Mouse (Mus musculus) CH12.LX (cell line): ENCODE data around the gene Lima1. TPM values are rescaled to one million over a fixed set of nuclear protein-coding genes. Genes with fewer than 3 reads are reported as not detected.

ENCODE experiments used
- DNase-seq: peaks from one replicate; pipeline ENCODE4 v3.0.0-alpha.2; 2013; ENCODE audit errors: extremely low read depth
- H3K27ac ChIP-seq: 2 replicates; pipeline ENCODE4 v1.5.1; 2012; ENCODE audit warnings: low read depth, mild to moderate bottlenecking, control low read depth, moderate library complexity; ENCODE audit not compliant: insufficient read depth
- H3K27me3 ChIP-seq: replicated peaks from 2 replicates; pipeline ENCODE3; 2012; ENCODE audit warnings: inconsistent platforms
- H3K36me3 ChIP-seq, 2 experiments: replicated peaks in 1 of 2; 2 replicates each; pipeline versions ENCODE3 to v1.6.1; 2012; ENCODE audit warnings: inconsistent platforms in 1 of 2, low read length in 1 of 2, mild to moderate bottlenecking in 1 of 2, mixed read lengths in 1 of 2, moderate library complexity in 1 of 2; ENCODE audit not compliant: control insufficient read depth in 1 of 2, insufficient read depth in 1 of 2
- H3K4me1 ChIP-seq, 2 experiments: 2 replicates each; pipeline ENCODE4 v1.6.1; 2012; ENCODE audit warnings: inconsistent platforms in 1 of 2, moderate library complexity in 1 of 2; ENCODE audit not compliant: insufficient read depth in 2 of 2, control insufficient read depth in 1 of 2
- H3K4me2 ChIP-seq: 2 replicates; pipeline ENCODE4 v1.6.1; 2012; ENCODE audit warnings: low read depth, mild to moderate bottlenecking, control low read depth; ENCODE audit not compliant: poor library complexity, insufficient read depth, severe bottlenecking
- H3K4me3 ChIP-seq, 3 experiments: fragments of 150-350 bp in 1 of 3; sonication (generic) in 1 of 3; replicated peaks in 1 of 3; 2 replicates each; pipeline versions ENCODE3 to v1.5.1; 2011 to 2012; ENCODE audit warnings: low read depth in 2 of 3, low read length in 2 of 3, mild to moderate bottlenecking in 2 of 3, moderate library complexity in 2 of 3, control low read depth in 1 of 3, improper control_type of control experiment in 1 of 3, inconsistent platforms in 1 of 3, mixed read lengths in 1 of 3; ENCODE audit not compliant: poor library complexity in 1 of 3
- H3K79me2 ChIP-seq: replicated peaks from 2 replicates; pipeline ENCODE4 v1.6.1; 2012; ENCODE audit warnings: mild to moderate bottlenecking, moderate library complexity; ENCODE audit not compliant: control insufficient read depth, poor library complexity, insufficient read depth, severe bottlenecking; ENCODE audit errors: extremely low read depth
- H3K9ac ChIP-seq: 2 replicates; pipeline ENCODE4 v1.6.1; 2012; ENCODE audit warnings: low read depth, mild to moderate bottlenecking, control low read depth, moderate library complexity; ENCODE audit not compliant: insufficient read depth
- H3K9me3 ChIP-seq: replicated peaks from 2 replicates; pipeline ENCODE3; 2012; ENCODE audit warnings: low read length, inconsistent platforms, mixed read lengths
- BHLHE40 ChIP-seq: IDR thresholded peaks from 2 replicates; pipeline ENCODE4 v1.6.1; 2011; ENCODE audit warnings: mild to moderate bottlenecking, low read depth, low read length, improper control_type of control experiment
- E2F4 ChIP-seq: IDR thresholded peaks from 2 replicates; pipeline ENCODE4 v1.6.1; 2011; ENCODE audit warnings: low read depth, low read length, improper control_type of control experiment; ENCODE audit not compliant: insufficient replicate concordance
- EP300 ChIP-seq: IDR thresholded peaks from 2 replicates; pipeline ENCODE4 v1.6.1; 2011; ENCODE audit warnings: low read length, improper control_type of control experiment
- GABPA ChIP-seq: IDR thresholded peaks from 2 replicates; pipeline ENCODE4 v1.6.1; 2012; ENCODE audit warnings: low read depth, low read length, improper control_type of control experiment, inconsistent platforms; ENCODE audit not compliant: insufficient replicate concordance
- HCFC1 ChIP-seq: IDR thresholded peaks from 2 replicates; pipeline ENCODE4 v1.6.1; 2012; ENCODE audit warnings: low read depth, mild to moderate bottlenecking, inconsistent platforms, low read length, improper control_type of control experiment
- JUN ChIP-seq: IDR thresholded peaks from 2 replicates; pipeline ENCODE4 v1.6.1; 2011; ENCODE audit warnings: low read depth, mild to moderate bottlenecking, low read length, improper control_type of control experiment, moderate library complexity; ENCODE audit not compliant: insufficient read depth
- KAT2A ChIP-seq: IDR thresholded peaks from 2 replicates; pipeline ENCODE4 v1.6.1; 2012; ENCODE audit warnings: low read length, improper control_type of control experiment, inconsistent platforms; ENCODE audit not compliant: insufficient replicate concordance
- MAFK ChIP-seq: IDR thresholded peaks from 2 replicates; pipeline ENCODE4 v1.6.1; 2011; ENCODE audit warnings: low read length, improper control_type of control experiment; ENCODE audit not compliant: insufficient replicate concordance
- MAX ChIP-seq: IDR thresholded peaks from 2 replicates; pipeline ENCODE4 v1.6.1; 2011; ENCODE audit warnings: low read length, improper control_type of control experiment
- MYC ChIP-seq: IDR thresholded peaks from 2 replicates; pipeline ENCODE4 v1.6.1; 2011; ENCODE audit warnings: low read depth, mild to moderate bottlenecking, improper control_type of control experiment, low read length
- NRF1 ChIP-seq: IDR thresholded peaks from 2 replicates; pipeline ENCODE4 v1.6.1; 2014; ENCODE audit warnings: low read depth, mild to moderate bottlenecking, inconsistent platforms, low read length, improper control_type of control experiment, moderate library complexity
- RCOR1 ChIP-seq: conservative IDR thresholded peaks from 2 replicates; pipeline ENCODE4 v1.6.1; 2012; ENCODE audit warnings: low read depth, mild to moderate bottlenecking, inconsistent platforms, low read length, improper control_type of control experiment
- SMC3 ChIP-seq: IDR thresholded peaks from 2 replicates; pipeline ENCODE4 v1.6.1; 2011; ENCODE audit warnings: low read depth, low read length, improper control_type of control experiment
- TCF12 ChIP-seq: IDR thresholded peaks from 2 replicates; pipeline ENCODE4 v1.6.1; 2014; ENCODE audit warnings: low read depth, mild to moderate bottlenecking, inconsistent platforms, low read length, improper control_type of control experiment
- UBTF ChIP-seq: IDR thresholded peaks from 2 replicates; pipeline ENCODE4 v1.6.1; 2012; ENCODE audit warnings: low read depth, mild to moderate bottlenecking, inconsistent platforms, low read length, improper control_type of control experiment, moderate library complexity
- USF1 ChIP-seq: IDR thresholded peaks from 2 replicates; pipeline ENCODE4 v1.6.1; 2014; ENCODE audit warnings: low read depth, mild to moderate bottlenecking, inconsistent platforms, low read length, improper control_type of control experiment
- USF2 ChIP-seq: conservative IDR thresholded peaks from 2 replicates; pipeline ENCODE4 v1.6.1; 2011; ENCODE audit warnings: low read depth, low read length, improper control_type of control experiment
- ZC3H11A ChIP-seq: IDR thresholded peaks from 2 replicates; pipeline ENCODE4 v1.6.1; 2012; ENCODE audit warnings: low read depth, mild to moderate bottlenecking, inconsistent platforms, low read length, improper control_type of control experiment
- ZKSCAN1 ChIP-seq: IDR thresholded peaks from 2 replicates; pipeline ENCODE4 v1.6.1; 2012; ENCODE audit warnings: low read depth, inconsistent platforms, low read length, improper control_type of control experiment, borderline replicate concordance
- dilution Hi-C: fragments of 300-500 bp; cut with MboI; formaldehyde crosslinking; loops from 2 replicates; pipeline ENCODE4 v1.14.3; 2020; ENCODE audit warnings: low sequenced_read_pairs; ENCODE audit not compliant: extremely low pct_unique_long_range_greater_than_20kb, extremely low pct_ligation_motif_present
- in situ Hi-C: fragments of 300-500 bp; cut with MboI; formaldehyde crosslinking; loops from 3 replicates; pipeline ENCODE4 v1.14.3; 2019; ENCODE audit warnings: low sequenced_read_pairs, low pct_ligation_motif_present, low pct_unique_long_range_greater_than_20kb, mixed read lengths
- polyA plus RNA-seq: library from polyadenylated mRNA; unstranded; fragments of >175 nt; gene quantifications from 2 replicates; pipeline ENCODE4 v1.2.1, GENCODE M21; 2012; ENCODE audit warnings: low read depth; ENCODE audit not compliant: insufficient read length
- total RNA-seq, 2 experiments: library from RNA; depleted of rRNA; stranded (reverse); fragments of 300-350 nt in 1 of 2; fragments of >200 nt in 1 of 2; gene quantifications; 2 replicates each; pipeline ENCODE4 v1.2.3; 2012 to 2014

The Lima1 gene
- total and polyA plus RNA-seq, 3 experiments, result 10.3 to 26.9 (median 18.7) TPM

- dilution Hi-C loops (no loop called here), in situ Hi-C loops (no loop called here)
Observed at GRCm38 (mm10) chr15:99805673-99806072, 69.6 kb downstream of the Lima1 start.

GRCm38 (mm10) chr15:99803186-99803644, 72.0 kb downstream of the Lima1 start:
- no peak for TF ChIP-seq BHLHE40
- no peak for TF ChIP-seq JUN
- no peak for TF ChIP-seq KAT2A
- TF ChIP-seq ZKSCAN1, result no peak
- TF ChIP-seq NRF1, result no peak
- TF ChIP-seq GABPA, result no peak
- no peak for TF ChIP-seq MAFK
- no peak for TF ChIP-seq E2F4
- TF ChIP-seq ZC3H11A, result no peak
- no peak for TF ChIP-seq USF2
- TF ChIP-seq USF1, result no peak
- TF ChIP-seq SMC3, result no peak
- TF ChIP-seq UBTF, result no peak
- TF ChIP-seq EP300, result no peak
- no peak for TF ChIP-seq MAX
- no peak for TF ChIP-seq TCF12
- no peaks in the 10 kb centered on the region for H3K27me3 ChIP-seq
- no peak for DNase-seq
- peaks cover 4 to 28% of the 10 kb centered on the region in 2 experiments; a peak in 3 of 4 replicates for H3K4me1 ChIP-seq
- no peak overlapping the region for H3K9ac ChIP-seq
- in situ Hi-C loops, result no loop called here
- no peak overlapping the region for H3K4me3 ChIP-seq
- H3K9me3 ChIP-seq, result no peaks in the 10 kb centered on the region
- dilution Hi-C loops, result no loop called here
- H3K4me2 ChIP-seq, result no peak overlapping the region
- peaks cover 33 to 67% of the 10 kb centered on the region in 2 experiments for H3K36me3 ChIP-seq
- H3K79me2 ChIP-seq, result no peaks in the 10 kb centered on the region
- H3K27ac ChIP-seq, result no peak overlapping the region

More at GRCm38 (mm10) chr15:99805673-99806072, 69.6 kb downstream of the Lima1 start:
- Histone ChIP-seq H3K27me3 (no peaks in the 10 kb centered on the region), H3K4me1 (peaks cover 4 to 25% of the 10 kb centered on the region in 2 experiments; a peak in 3 of 4 replicates), H3K27ac (no peak overlapping the region), H3K9me3 (no peaks in the 10 kb centered on the region), H3K36me3 (peaks cover 18 to 52% of the 10 kb centered on the region in 2 experiments), H3K4me3 (no peak overlapping the region), H3K4me2 (no peak overlapping the region), H3K79me2 (no peaks in the 10 kb centered on the region; the same call in 1 of the 2 replicates), H3K9ac (no peak overlapping the region)
- peak; percentile 64 for TF ChIP-seq EP300
- no peak for TF ChIP-seq RCOR1
- no peak for TF ChIP-seq HCFC1
- 0 out of 2 replicates have a peak, but pooled peaks have one; percentile 28 for TF ChIP-seq MYC
- TF ChIP-seq BHLHE40, result 0 out of 2 replicates have a peak, but pooled peaks have one; percentile 10
- peak; percentile 69 for DNase-seq
